Mouse (Mus musculus): ENCODE results near the gene Flt3l. TPM values are rescaled to one million over a fixed set of nuclear protein-coding genes. Genes with fewer than 3 reads are reported as not detected.
A peak's percentile ranks its signal among the peaks of the same experiment; 100 is the strongest.
"Not testable (repeated sequence)": the region's sequence is repeated elsewhere in the genome, so short reads cannot be mapped to it uniquely, and the experiment has no call there.

Gene Flt3l
- polyA plus RNA-seq, 1 experiment from 2014 or later = 2.5 TPM

DNA sequence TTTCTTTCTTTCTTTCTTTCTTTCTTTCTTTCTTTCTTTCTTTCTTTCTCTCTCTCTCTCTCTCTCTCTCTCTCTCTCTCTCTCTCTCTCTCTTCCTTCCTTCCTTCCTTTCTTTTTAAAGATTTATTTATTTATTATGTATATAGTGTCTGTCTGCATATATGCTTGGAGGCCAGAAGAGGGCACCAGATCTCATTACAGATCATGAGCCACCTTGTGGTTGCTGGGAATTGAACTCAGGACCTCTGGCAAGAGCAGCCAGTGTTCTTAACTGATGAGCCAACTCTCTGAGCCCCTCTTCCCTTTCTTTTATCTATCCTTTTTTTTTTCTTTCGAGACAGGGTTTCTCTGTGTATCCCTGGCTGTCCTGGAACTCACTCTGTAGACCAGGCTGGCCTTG, 37.5 kb upstream of the Flt3l start:
- peaks cover 15% of the 10 kb centered on the region for H3K36me3 ChIP-seq
- not testable (repeated sequence) for DNase-seq (ENCODE audit: low spot score)
- WGBS = 39% methylated on average over 1 of the region's 1 CpGs

DNA sequence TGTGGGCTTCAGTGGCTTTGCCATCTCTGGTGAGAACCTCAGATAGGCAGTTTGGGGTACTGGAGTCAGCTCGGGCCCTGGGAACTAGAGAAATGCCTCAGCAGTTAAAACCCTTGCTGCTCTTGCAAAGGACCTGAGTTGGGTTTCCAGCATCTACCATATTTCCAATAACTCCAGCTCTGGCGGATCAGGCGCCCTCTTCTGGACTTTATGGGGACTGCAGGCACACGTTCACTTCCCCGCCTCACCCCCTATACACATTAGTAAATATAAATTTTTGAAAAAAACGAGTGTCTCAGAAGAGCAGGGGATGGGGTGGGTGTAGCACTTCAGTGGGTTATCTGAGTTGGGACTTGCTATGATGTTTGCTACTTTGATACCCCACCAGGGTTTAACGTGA, 36.7 kb upstream of the Flt3l start:
- WGBS = 56% methylated on average over 7 of the region's 7 CpGs

More for the DNA sequence above, 37.5 kb upstream of the Flt3l start:
- not testable (repeated sequence) for H3K27ac ChIP-seq, H3K4me3 ChIP-seq
- H3K9me3 ChIP-seq = peaks cover 25% of the 10 kb centered on the region
- peaks cover 16% of the 10 kb centered on the region for H3K4me1 ChIP-seq
- peaks cover 97% of the 10 kb centered on the region for H3K27me3 ChIP-seq (ENCODE audit: insufficient read depth, poor library complexity, severe bottlenecking)

DNA sequence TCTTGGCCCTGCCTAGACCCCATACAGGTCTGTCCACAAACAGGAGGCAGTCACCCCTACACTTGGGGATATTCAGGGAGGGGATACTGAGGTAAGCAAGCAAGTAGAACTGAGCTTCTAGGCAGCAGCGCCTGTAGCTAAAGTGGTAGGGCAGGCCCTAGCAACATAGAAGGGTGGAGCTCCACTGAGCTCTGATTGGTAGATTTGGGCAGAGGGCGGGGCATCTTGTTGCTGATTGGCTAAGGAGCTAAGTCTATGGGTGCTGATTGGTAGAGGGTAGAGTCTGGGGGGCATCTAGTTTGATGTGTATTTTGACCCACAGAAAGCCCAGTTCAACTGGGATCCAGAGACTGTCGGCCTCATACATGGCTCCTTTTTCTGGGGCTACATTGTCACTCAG, 33.3 kb upstream of the Flt3l start:
- Histone ChIP-seq H3K27me3 (ENCODE audit: insufficient read depth, poor library complexity, severe bottlenecking) (peaks cover 97% of the 10 kb centered on the region), H3K4me3 (peak overlapping the region; percentile 27; the same call in 1 of the 2 replicates), H3K4me1 (peaks cover 19% of the 10 kb centered on the region), H3K36me3 (peaks cover 16% of the 10 kb centered on the region), H3K27ac (no peak overlapping the region), H3K9me3 (peaks cover 27% of the 10 kb centered on the region)
- DNase-seq (ENCODE audit: low spot score) = no peak
- WGBS = 86% methylated on average over 3 of the region's 3 CpGs

More for the DNA sequence above, 36.7 kb upstream of the Flt3l start:
- DNase-seq (ENCODE audit: low spot score) = no peak
- Histone ChIP-seq H3K4me3 (no peak overlapping the region), H3K27me3 (ENCODE audit: insufficient read depth, poor library complexity, severe bottlenecking) (peaks cover 97% of the 10 kb centered on the region), H3K27ac (no peak overlapping the region), H3K9me3 (peaks cover 27% of the 10 kb centered on the region), H3K4me1 (peaks cover 24% of the 10 kb centered on the region), H3K36me3 (peaks cover 16% of the 10 kb centered on the region)

GRCm38 (mm10) chr7:45168656-45169055, 32.4 kb upstream of the Flt3l start:
- Histone ChIP-seq H3K36me3 (peaks cover 16% of the 10 kb centered on the region), H3K9me3 (peaks cover 27% of the 10 kb centered on the region), H3K27me3 (ENCODE audit: insufficient read depth, poor library complexity, severe bottlenecking) (peaks cover 98% of the 10 kb centered on the region), H3K4me1 (peaks cover 27% of the 10 kb centered on the region), H3K27ac (no peak overlapping the region), H3K4me3 (peak overlapping the region; percentile 27)
- 5% methylated on average over 24 of the region's 24 CpGs for WGBS
- no peak for DNase-seq (ENCODE audit: low spot score)

DNA sequence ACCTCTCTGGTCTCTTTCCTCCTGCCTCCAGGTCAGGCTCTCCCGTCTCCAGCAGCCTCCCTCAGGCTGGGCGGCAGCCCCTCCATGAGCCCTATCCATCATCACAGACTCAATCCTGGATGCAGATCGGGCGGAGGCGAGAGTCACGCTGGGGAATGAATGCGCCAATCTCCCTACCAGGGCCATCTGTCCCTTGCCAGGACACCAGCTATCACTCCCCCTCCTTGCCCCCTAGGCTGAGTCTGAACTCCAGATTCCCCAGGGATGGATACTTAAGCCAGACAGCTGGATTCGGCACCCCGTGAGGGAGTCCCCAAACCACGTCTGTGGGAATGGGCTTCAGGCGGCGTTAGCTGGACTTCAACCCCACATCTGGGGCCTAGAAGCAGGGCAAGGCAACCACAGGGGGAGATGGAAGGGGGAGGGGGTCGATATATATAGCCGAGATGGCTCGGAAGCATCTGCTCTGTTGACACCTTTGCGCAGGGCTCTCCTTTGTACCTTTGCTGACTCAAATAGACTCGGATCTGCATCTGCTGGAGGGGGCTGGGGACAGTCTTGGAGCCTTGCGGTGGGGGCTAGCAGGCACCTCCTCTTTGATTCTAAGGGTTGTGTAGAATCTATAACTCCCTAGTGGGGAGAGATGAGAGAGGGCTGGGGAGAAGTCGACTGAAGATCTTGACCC, 31.7 kb upstream of the Flt3l start:
- Histone ChIP-seq H3K36me3 (peaks cover 16% of the 10 kb centered on the region), H3K4me3 (peak overlapping the region; percentile 15; the same call in 1 of the 2 replicates), H3K27ac (no peak overlapping the region), H3K27me3 (ENCODE audit: insufficient read depth, poor library complexity, severe bottlenecking) (peaks cover 99% of the 10 kb centered on the region), H3K4me1 (peaks cover 30% of the 10 kb centered on the region), H3K9me3 (peaks cover 27% of the 10 kb centered on the region)
- DNase-seq (ENCODE audit: low spot score) = no peak
- 3% methylated on average over 19 of the region's 19 CpGs for WGBS

- H3K4me3 ChIP-seq = no peak overlapping the region
- peaks cover 38% of the 10 kb centered on the region for H3K4me1 ChIP-seq
- whole genome bisulfite sequencing = 29% methylated on average over 10 of the region's 10 CpGs
- peaks cover 27% of the 10 kb centered on the region for H3K9me3 ChIP-seq
- peaks cover 16% of the 10 kb centered on the region for H3K36me3 ChIP-seq
- peaks cover 96% of the 10 kb centered on the region for H3K27me3 ChIP-seq (ENCODE audit: insufficient read depth, poor library complexity, severe bottlenecking)
- no peak overlapping the region for H3K27ac ChIP-seq
- DNase-seq (ENCODE audit: low spot score) = no peak
Measured at GRCm38 (mm10) chr7:45166950-45167401, 30.7 kb upstream of the Flt3l start.

GRCm38 (mm10) chr7:45165701-45166100, 29.5 kb upstream of the Flt3l start:
- no peak for DNase-seq (ENCODE audit: low spot score)
- Histone ChIP-seq H3K9me3 (peaks cover 21% of the 10 kb centered on the region), H3K27me3 (ENCODE audit: insufficient read depth, poor library complexity, severe bottlenecking) (peaks cover 84% of the 10 kb centered on the region), H3K4me3 (no peak overlapping the region), H3K4me1 (peaks cover 41% of the 10 kb centered on the region), H3K36me3 (peaks cover 20% of the 10 kb centered on the region), H3K27ac (no peak overlapping the region)
- 44% methylated on average over 11 of the region's 11 CpGs for WGBS

GRCm38 (mm10) chr7:45164833-45165232, 28.6 kb upstream of the Flt3l start:
- Histone ChIP-seq H3K9me3 (peaks cover 13% of the 10 kb centered on the region), H3K27ac (no peak overlapping the region), H3K27me3 (ENCODE audit: insufficient read depth, poor library complexity, severe bottlenecking) (peaks cover 76% of the 10 kb centered on the region), H3K4me1 (peaks cover 41% of the 10 kb centered on the region), H3K4me3 (no peak overlapping the region), H3K36me3 (peaks cover 21% of the 10 kb centered on the region)
- WGBS = 56% methylated on average over 5 of the region's 5 CpGs
- no peak for DNase-seq (ENCODE audit: low spot score)

- WGBS = 2% methylated on average over 39 of the region's 41 CpGs
- H3K9me3 ChIP-seq = peaks cover 3% of the 10 kb centered on the region
- H3K27me3 ChIP-seq (ENCODE audit: insufficient read depth, poor library complexity, severe bottlenecking) = peaks cover 66% of the 10 kb centered on the region
- H3K4me1 ChIP-seq = peaks cover 41% of the 10 kb centered on the region
- peaks cover 21% of the 10 kb centered on the region for H3K36me3 ChIP-seq
- peak within 1 kb of the TSS; percentile 61 for H3K4me3 ChIP-seq
- peak within 1 kb of the TSS; percentile 69; the same call in 1 of the 2 replicates for H3K27ac ChIP-seq
- no peak for DNase-seq (ENCODE audit: low spot score)
Measured at GRCm38 (mm10) chr7:45163735-45164490, 27.7 kb upstream of the Flt3l start, which contains the start of gene Slc17a7. TSS of gene Slc17a7 (plus strand) at chr7:45163949.

DNA sequence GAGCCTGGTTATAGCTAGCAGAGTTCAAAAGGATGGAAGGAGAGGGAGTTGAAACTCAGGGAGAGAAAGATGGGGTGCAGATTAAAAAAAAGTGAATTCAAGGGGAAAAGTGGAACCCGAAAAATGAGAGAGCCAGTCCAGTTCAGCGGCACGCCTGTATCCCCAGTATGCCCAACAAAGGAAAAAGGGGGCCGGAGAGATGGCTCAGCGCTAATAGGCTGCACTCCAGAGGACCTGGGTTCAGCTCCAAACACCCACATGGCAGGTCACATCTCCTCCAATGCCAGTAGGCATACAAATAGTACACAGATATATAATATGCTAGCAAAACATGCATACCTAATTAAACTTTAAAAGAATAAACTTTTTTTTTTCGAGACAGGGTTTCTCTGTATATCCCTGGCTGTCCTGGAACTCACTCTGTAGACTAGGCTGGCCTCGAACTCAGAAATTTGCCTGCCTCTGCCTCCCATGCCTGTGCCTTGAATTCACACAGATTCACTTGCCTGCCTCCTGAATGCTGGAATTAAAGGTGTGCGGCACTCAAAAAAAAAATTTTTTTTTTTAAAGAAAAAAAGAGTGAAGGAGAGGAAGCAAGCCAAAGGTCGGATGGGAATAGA, 26.9 kb upstream of the Flt3l start:
- peaks cover 34% of the 10 kb centered on the region for H3K4me1 ChIP-seq
- no peaks in the 10 kb centered on the region for H3K9me3 ChIP-seq
- peaks cover 25% of the 10 kb centered on the region for H3K36me3 ChIP-seq
- H3K4me3 ChIP-seq = no peak overlapping the region
- peaks cover 58% of the 10 kb centered on the region for H3K27me3 ChIP-seq (ENCODE audit: insufficient read depth, poor library complexity, severe bottlenecking)
- H3K27ac ChIP-seq = no peak overlapping the region
- WGBS = 68% methylated on average over 9 of the region's 9 CpGs
- DNase-seq (ENCODE audit: low spot score) = no peak

DNA sequence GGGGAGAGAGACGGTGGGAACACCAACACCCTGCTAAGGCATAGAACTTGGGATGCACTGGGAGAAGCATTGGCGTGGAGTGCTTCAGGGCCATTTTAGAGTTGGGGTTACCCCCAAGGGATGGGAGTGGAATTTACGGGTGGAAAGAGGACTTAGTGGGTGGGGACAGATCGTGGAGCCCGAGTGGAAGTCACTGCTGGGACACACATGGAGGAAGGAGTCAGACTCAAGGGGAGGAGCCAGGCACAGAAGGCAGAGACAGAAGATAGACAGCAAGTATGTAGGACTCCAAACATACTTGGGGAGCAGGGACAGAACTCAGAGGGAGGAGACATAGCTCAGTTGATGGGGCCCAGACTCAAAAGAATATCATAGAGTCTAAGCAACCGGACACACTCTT, 26.3 kb upstream of the Flt3l start:
- peaks cover 53% of the 10 kb centered on the region for H3K27me3 ChIP-seq (ENCODE audit: insufficient read depth, poor library complexity, severe bottlenecking)
- WGBS = 28% methylated on average over 6 of the region's 6 CpGs
- H3K4me3 ChIP-seq = peak overlapping the region; percentile 59
- peaks cover 30% of the 10 kb centered on the region for H3K36me3 ChIP-seq
- DNase-seq (ENCODE audit: low spot score) = no peak
- H3K27ac ChIP-seq = no peak overlapping the region
- peaks cover 28% of the 10 kb centered on the region for H3K4me1 ChIP-seq
- H3K9me3 ChIP-seq = no peaks in the 10 kb centered on the region

- peak; percentile 94 for DNase-seq (ENCODE audit: low spot score)
- 5% methylated on average over 35 of the region's 35 CpGs for WGBS
- Histone ChIP-seq H3K27ac (peak overlapping the region; percentile 63; the same call in 1 of the 2 replicates), H3K9me3 (no peaks in the 10 kb centered on the region), H3K4me3 (peak overlapping the region; percentile 59), H3K36me3 (peaks cover 35% of the 10 kb centered on the region), H3K4me1 (peaks cover 23% of the 10 kb centered on the region), H3K27me3 (ENCODE audit: insufficient read depth, poor library complexity, severe bottlenecking) (peaks cover 46% of the 10 kb centered on the region)
Measured at GRCm38 (mm10) chr7:45161612-45162473, 25.6 kb upstream of the Flt3l start.

All from heart, embryonic 10.5 days (tissue).